Mouse (Mus musculus) lung, postnatal 0 days (tissue): ENCODE data around the gene Gm17490.

Source experiments
- CTCF ChIP-seq: IDR thresholded peaks from 2 replicates; pipeline ENCODE4 v1.5.1; 2016; ENCODE audit warnings: antibody characterized with exemption, mild to moderate bottlenecking
- EP300 ChIP-seq: IDR thresholded peaks from 2 replicates; pipeline ENCODE4 v1.6.1; 2016; ENCODE audit warnings: antibody characterized with exemption, mild to moderate bottlenecking, control low read depth

GRCm38 (mm10) chr2:11587996-11588395 lies 38.1 kb downstream of the Gm17490 start:
- TF ChIP-seq EP300 (no peak), CTCF (no peak)
